In the genomic region with DNA sequence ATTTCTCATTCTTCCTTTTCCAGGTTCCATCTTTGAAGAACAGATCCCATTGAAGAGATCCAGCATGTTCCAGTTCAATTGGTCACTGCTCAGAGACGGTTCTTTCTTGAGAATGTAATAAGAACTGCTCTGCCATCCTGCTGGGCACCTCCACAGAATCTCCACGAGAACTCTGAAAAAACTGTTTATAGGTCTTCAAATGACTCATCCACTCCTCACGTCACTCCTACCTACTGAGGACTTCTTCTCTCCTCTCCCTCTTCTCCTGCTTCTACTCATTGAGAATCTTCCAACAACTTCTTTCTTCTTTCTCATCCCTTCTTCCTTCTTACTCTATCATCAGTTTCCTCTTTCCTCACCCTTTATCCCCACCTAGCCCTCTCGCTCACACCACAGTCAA, we compare ENCODE assay signal across 28 mouse cellular contexts.
"Had no signal": no experiment of that assay in that cellular context is flagged by ENCODE, and none has a peak within 500 bp of the region (broad histone marks: within the 10 kb centered on the region; RNA-seq: fewer than 3 reads in every experiment).

No protein-coding gene starts in this region.

- ATAC-seq: forebrain, embryonic 13.5 days; forebrain, embryonic 14.5 days; forebrain, embryonic 15.5 days; forebrain, embryonic 16.5 days; forebrain, postnatal 0 days had no signal

- H3K27me3 ChIP-seq: embryonic facial prominence, embryonic 12.5 days; embryonic facial prominence, embryonic 13.5 days; embryonic facial prominence, embryonic 15.5 days; forebrain, embryonic 15.5 days; heart, embryonic 12.5 days; heart, embryonic 13.5 days had no signal

- DNase-seq: cerebellum, adult 9-11 months; cerebellum, postnatal 10 days; cerebellum, postnatal 14 days; cerebellum, postnatal 25 days; cerebellum, postnatal 36 days; embryo, embryonic 11 days; forebrain, postnatal 0 days; gastrocnemius, adult 2 months; gastrocnemius, postnatal 10 days; gastrocnemius, postnatal 14 days; gastrocnemius, postnatal 25 days; gastrocnemius, postnatal 36 days; heart, adult 2 months had no signal

- H3K9me3 ChIP-seq: embryonic facial prominence, embryonic 10.5 days; embryonic facial prominence, embryonic 12.5 days; embryonic facial prominence, embryonic 13.5 days; embryonic facial prominence, embryonic 15.5 days; forebrain, embryonic 10.5 days; forebrain, embryonic 12.5 days; forebrain, embryonic 13.5 days; forebrain, embryonic 15.5 days; heart, embryonic 10.5 days; heart, embryonic 12.5 days; heart, embryonic 13.5 days had no signal

- H3K36me3 ChIP-seq: embryonic facial prominence, embryonic 10.5 days; embryonic facial prominence, embryonic 12.5 days; embryonic facial prominence, embryonic 13.5 days; embryonic facial prominence, embryonic 15.5 days; forebrain, embryonic 10.5 days; forebrain, embryonic 12.5 days; forebrain, embryonic 15.5 days; heart, embryonic 10.5 days; heart, embryonic 12.5 days; heart, embryonic 13.5 days had no signal

- H3K4me2 ChIP-seq: embryonic facial prominence, embryonic 12.5 days; embryonic facial prominence, embryonic 13.5 days; embryonic facial prominence, embryonic 15.5 days; forebrain, embryonic 12.5 days; forebrain, embryonic 13.5 days; forebrain, embryonic 15.5 days; heart, embryonic 11.5 days; heart, embryonic 12.5 days; heart, embryonic 13.5 days had no signal

- H3K27ac ChIP-seq: embryonic facial prominence, embryonic 10.5 days; embryonic facial prominence, embryonic 12.5 days; embryonic facial prominence, embryonic 13.5 days; embryonic facial prominence, embryonic 15.5 days; forebrain, embryonic 10.5 days; forebrain, embryonic 12.5 days; forebrain, embryonic 13.5 days; forebrain, embryonic 15.5 days; gastrocnemius, adult 2 months; heart, adult 2 months; heart, embryonic 10.5 days; heart, embryonic 13.5 days had no signal

- H3K4me1 ChIP-seq: embryonic facial prominence, embryonic 12.5 days; embryonic facial prominence, embryonic 13.5 days; embryonic facial prominence, embryonic 15.5 days; forebrain, embryonic 12.5 days; forebrain, embryonic 13.5 days; forebrain, embryonic 15.5 days; heart, embryonic 10.5 days; heart, embryonic 13.5 days had no signal

- H3K9ac ChIP-seq: embryonic facial prominence, embryonic 12.5 days; embryonic facial prominence, embryonic 13.5 days; embryonic facial prominence, embryonic 15.5 days; forebrain, embryonic 12.5 days; forebrain, embryonic 13.5 days; forebrain, embryonic 15.5 days; forebrain, postnatal 0 days; heart, embryonic 12.5 days; heart, embryonic 13.5 days had no signal

- H3K4me3 ChIP-seq: embryonic facial prominence, embryonic 10.5 days; embryonic facial prominence, embryonic 12.5 days; embryonic facial prominence, embryonic 13.5 days; embryonic facial prominence, embryonic 15.5 days; erythroblast, embryonic 14.5 days; forebrain, embryonic 10.5 days; forebrain, embryonic 12.5 days; forebrain, embryonic 13.5 days; forebrain, embryonic 15.5 days; gastrocnemius, adult 2 months; heart, adult 2 months; heart, embryonic 10.5 days; heart, embryonic 12.5 days; heart, embryonic 13.5 days had no signal
